Mouse (Mus musculus) liver, postnatal 0 days (tissue): ENCODE results near the gene Mink1.

Source experiments
- CTCF ChIP-seq: sonication (generic); IDR thresholded peaks from 2 replicates; pipeline ENCODE4 v1.5.1; 2016; ENCODE audit warnings: antibody characterized with exemption, low read depth
- EP300 ChIP-seq: IDR thresholded peaks from 2 replicates; pipeline ENCODE4 v1.6.1; 2016; ENCODE audit warnings: antibody characterized with exemption, low read depth, mild to moderate bottlenecking

GRCm38 (mm10) chr11:70557545-70557944, 5.1 kb upstream of the Mink1 start:
- TF ChIP-seq CTCF: 0 out of 2 replicates have a peak, but pooled peaks have one; percentile 16
- TF ChIP-seq EP300: no peak
